Mouse (Mus musculus): ENCODE measurements at regions not wholly inside any gene's neighbourhood (a gene's known extent, or its start where the extent isn't known, plus 50 kb on each side); places are given as distances from the start of the nearest gene placed in this dataset.

GRCm38 (mm10) chr2:93096078-93096729 is 50.2 kb upstream of the Prdm11 start:
- no peak for TF ChIP-seq CTCF (IDR thresholded peaks at IDR 0.05; ENCODE audit: control insufficient read depth, insufficient read depth, low read length)
- no peak for TF ChIP-seq POLR2A (IDR thresholded peaks at IDR 0.05; ENCODE audit: borderline replicate concordance, control insufficient read depth, low read depth, low read length)

Data from bone marrow, adult 2 months (tissue).